Mouse (Mus musculus): ENCODE results near the gene Nox1. TPM values are rescaled to one million over a fixed set of nuclear protein-coding genes. Genes with fewer than 3 reads are reported as not detected.
A peak's percentile ranks its signal among the peaks of the same experiment; 100 is the strongest.

Gene Nox1
- polyA plus RNA-seq, 1 experiment from 2014 or later: 0.25 TPM

- Histone ChIP-seq H3K9me3 (replicated peaks; ENCODE audit: control insufficient read depth, low read length) (no peaks in the 10 kb centered on the region), H3K36me3 (ENCODE audit: control insufficient read depth, insufficient read depth) (no peaks in the 10 kb centered on the region), H3K9ac (ENCODE audit: low read length) (no peak overlapping the region), H3K4me2 (ENCODE audit: low read depth, low read length) (no peak overlapping the region), H3K4me1 (ENCODE audit: control insufficient read depth, insufficient read depth, low read length) (no peaks in the 10 kb centered on the region), H3K4me3 (ENCODE audit: low read length) (no peak overlapping the region), H3K27me3 (ENCODE audit: control insufficient read depth, insufficient read depth, low read length) (no peaks in the 10 kb centered on the region), H3K27ac (ENCODE audit: low read length) (no peak overlapping the region)
- WGBS: 44% methylated on average over 2 of the region's 2 CpGs
- ATAC-seq (replicated peaks; ENCODE audit: extremely low read depth, insufficient read depth, low FRiP score): no peak
Measured at GRCm38 (mm10) chrX:134102641-134103040, 119.1 kb downstream of the Nox1 start.

- peaks cover 13% of the 10 kb centered on the region; the same call in 1 of the 2 replicates for H3K36me3 ChIP-seq (ENCODE audit: control insufficient read depth, insufficient read depth)
- H3K4me1 ChIP-seq (ENCODE audit: control insufficient read depth, insufficient read depth, low read length): no peaks in the 10 kb centered on the region
- no peak overlapping the region for H3K4me3 ChIP-seq (ENCODE audit: low read length)
- H3K27me3 ChIP-seq (ENCODE audit: control insufficient read depth, insufficient read depth, low read length): no peaks in the 10 kb centered on the region
- ATAC-seq (replicated peaks; ENCODE audit: extremely low read depth, insufficient read depth, low FRiP score): no peak
- WGBS: 80% methylated on average over 1 of the region's 1 CpGs
- H3K27ac ChIP-seq (ENCODE audit: low read length): no peak overlapping the region
- H3K4me2 ChIP-seq (ENCODE audit: low read depth, low read length): no peak overlapping the region
- H3K9me3 ChIP-seq (replicated peaks; ENCODE audit: control insufficient read depth, low read length): no peaks in the 10 kb centered on the region
- no peak overlapping the region for H3K9ac ChIP-seq (ENCODE audit: low read length)
Measured at GRCm38 (mm10) chrX:134085453-134085852, 136.3 kb downstream of the Nox1 start.

GRCm38 (mm10) chrX:134059764-134060163, 162.0 kb downstream of the Nox1 start:
- Histone ChIP-seq H3K36me3 (ENCODE audit: control insufficient read depth, insufficient read depth) (peaks cover 8% of the 10 kb centered on the region), H3K9me3 (replicated peaks; ENCODE audit: control insufficient read depth, low read length) (no peaks in the 10 kb centered on the region), H3K4me1 (ENCODE audit: control insufficient read depth, insufficient read depth, low read length) (no peaks in the 10 kb centered on the region), H3K9ac (ENCODE audit: low read length) (peak overlapping the region; percentile 83), H3K27ac (ENCODE audit: low read length) (peak overlapping the region; percentile 88), H3K27me3 (ENCODE audit: control insufficient read depth, insufficient read depth, low read length) (no peaks in the 10 kb centered on the region), H3K4me2 (ENCODE audit: low read depth, low read length) (peak overlapping the region; percentile 59), H3K4me3 (ENCODE audit: low read length) (peak overlapping the region; percentile 71)
- ATAC-seq (replicated peaks; ENCODE audit: extremely low read depth, insufficient read depth, low FRiP score): no peak; the same call in 1 of the 2 replicates
- 13% methylated on average over 10 of the region's 10 CpGs for WGBS

- ATAC-seq (replicated peaks; ENCODE audit: extremely low read depth, insufficient read depth, low FRiP score): peak; percentile 98
- Histone ChIP-seq H3K9me3 (replicated peaks; ENCODE audit: control insufficient read depth, low read length) (no peaks in the 10 kb centered on the region), H3K4me1 (ENCODE audit: control insufficient read depth, insufficient read depth, low read length) (no peaks in the 10 kb centered on the region), H3K36me3 (ENCODE audit: control insufficient read depth, insufficient read depth) (peaks cover 8% of the 10 kb centered on the region), H3K27me3 (ENCODE audit: control insufficient read depth, insufficient read depth, low read length) (no peaks in the 10 kb centered on the region), H3K4me3 (ENCODE audit: low read length) (peak within 1 kb of the TSS; percentile 71), H3K27ac (ENCODE audit: low read length) (peak within 1 kb of the TSS; percentile 88), H3K4me2 (ENCODE audit: low read depth, low read length) (peak within 1 kb of the TSS; percentile 59), H3K9ac (ENCODE audit: low read length) (peak within 1 kb of the TSS; percentile 83)
- 27% methylated on average over 65 of the region's 77 CpGs for WGBS
Measured at GRCm38 (mm10) chrX:134058987-134059712, 162.6 kb downstream of the Nox1 start, which contains the start of gene Cstf2. Gene Cstf2 (plus strand): TSS chrX:134059187.

- peak overlapping the region; percentile 29; the same call in 1 of the 2 replicates for H3K9ac ChIP-seq (ENCODE audit: low read length)
- H3K36me3 ChIP-seq (ENCODE audit: control insufficient read depth, insufficient read depth): peaks cover 8% of the 10 kb centered on the region
- no peaks in the 10 kb centered on the region for H3K4me1 ChIP-seq (ENCODE audit: control insufficient read depth, insufficient read depth, low read length)
- peak overlapping the region; percentile 52 for H3K4me2 ChIP-seq (ENCODE audit: low read depth, low read length)
- no peaks in the 10 kb centered on the region for H3K27me3 ChIP-seq (ENCODE audit: control insufficient read depth, insufficient read depth, low read length)
- peak overlapping the region; percentile 71 for H3K4me3 ChIP-seq (ENCODE audit: low read length)
- no peak for ATAC-seq (replicated peaks; ENCODE audit: extremely low read depth, insufficient read depth, low FRiP score)
- WGBS: 69% methylated on average over 14 of the region's 14 CpGs
- no peak overlapping the region; the same call in 1 of the 2 replicates for H3K27ac ChIP-seq (ENCODE audit: low read length)
- H3K9me3 ChIP-seq (replicated peaks; ENCODE audit: control insufficient read depth, low read length): no peaks in the 10 kb centered on the region
Measured at GRCm38 (mm10) chrX:134058040-134058875, 163.5 kb downstream of the Nox1 start.

GRCm38 (mm10) chrX:134056897-134057296, 164.9 kb downstream of the Nox1 start:
- ATAC-seq (replicated peaks; ENCODE audit: extremely low read depth, insufficient read depth, low FRiP score): no peak
- Histone ChIP-seq H3K9ac (ENCODE audit: low read length) (no peak overlapping the region), H3K4me1 (ENCODE audit: control insufficient read depth, insufficient read depth, low read length) (no peaks in the 10 kb centered on the region), H3K4me3 (ENCODE audit: low read length) (no peak overlapping the region), H3K27me3 (ENCODE audit: control insufficient read depth, insufficient read depth, low read length) (no peaks in the 10 kb centered on the region), H3K36me3 (ENCODE audit: control insufficient read depth, insufficient read depth) (peaks cover 6% of the 10 kb centered on the region), H3K9me3 (replicated peaks; ENCODE audit: control insufficient read depth, low read length) (no peaks in the 10 kb centered on the region), H3K27ac (ENCODE audit: low read length) (no peak overlapping the region), H3K4me2 (ENCODE audit: low read depth, low read length) (no peak overlapping the region)
- 71% methylated on average over 2 of the region's 2 CpGs for WGBS

GRCm38 (mm10) chrX:134048994-134049393, 172.8 kb downstream of the Nox1 start:
- H3K9me3 ChIP-seq (replicated peaks; ENCODE audit: control insufficient read depth, low read length): no peaks in the 10 kb centered on the region
- no peak overlapping the region for H3K27ac ChIP-seq (ENCODE audit: low read length)
- H3K27me3 ChIP-seq (ENCODE audit: control insufficient read depth, insufficient read depth, low read length): no peaks in the 10 kb centered on the region
- no peaks in the 10 kb centered on the region for H3K36me3 ChIP-seq (ENCODE audit: control insufficient read depth, insufficient read depth)
- no peaks in the 10 kb centered on the region for H3K4me1 ChIP-seq (ENCODE audit: control insufficient read depth, insufficient read depth, low read length)
- H3K9ac ChIP-seq (ENCODE audit: low read length): no peak overlapping the region
- H3K4me2 ChIP-seq (ENCODE audit: low read depth, low read length): no peak overlapping the region
- 44% methylated on average over 1 of the region's 1 CpGs for WGBS
- no peak for ATAC-seq (replicated peaks; ENCODE audit: extremely low read depth, insufficient read depth, low FRiP score)
- H3K4me3 ChIP-seq (ENCODE audit: low read length): no peak overlapping the region

Measured in heart, embryonic 16.5 days (tissue).